Mouse (Mus musculus) MEL (cell line): ENCODE data around the gene Usp3. TPM values are rescaled to one million over a fixed set of nuclear protein-coding genes. Genes with fewer than 3 reads are reported as not detected.

Experiments used
- DNase-seq: peaks from one replicate; pipeline ENCODE4 v3.0.0; 2011; ENCODE audit warnings: low read depth, low spot score
- H3K27ac ChIP-seq: 2 replicates; pipeline ENCODE4 v1.5.1; 2012; ENCODE audit warnings: low read depth, mild to moderate bottlenecking, control low read depth, low read length, moderate library complexity; ENCODE audit not compliant: control insufficient read depth
- H3K27me3 ChIP-seq, 2 experiments: fragments of 150-350 bp in 1 of 2; sonication (generic) in 1 of 2; 2 replicates each; pipeline ENCODE4 v1.6.1; 2012; ENCODE audit warnings: low read length in 2 of 2, mild to moderate bottlenecking in 2 of 2, improper control_type of control experiment in 1 of 2, moderate library complexity in 1 of 2; ENCODE audit not compliant: insufficient read depth in 2 of 2, control insufficient read depth in 1 of 2
- H3K36me3 ChIP-seq, 2 experiments: 2 replicates each; pipeline ENCODE4 v1.6.1; 2012 to 2014; ENCODE audit warnings: low read length in 2 of 2, improper control_type of control experiment in 1 of 2, inconsistent platforms in 1 of 2, mild to moderate bottlenecking in 1 of 2; ENCODE audit not compliant: insufficient read depth in 2 of 2, control insufficient read depth in 1 of 2
- H3K4me1 ChIP-seq, 2 experiments: fragments of 150-350 bp in 1 of 2; sonication (generic) in 1 of 2; 2 replicates each; pipeline ENCODE4 v1.6.1; 2012; ENCODE audit warnings: low read length in 2 of 2, improper control_type of control experiment in 1 of 2, mild to moderate bottlenecking in 1 of 2; ENCODE audit not compliant: insufficient read depth in 2 of 2, control insufficient read depth in 1 of 2
- H3K4me3 ChIP-seq, 2 experiments: fragments of 150-350 bp in 1 of 2; sonication (generic) in 1 of 2; 2 replicates each; pipeline ENCODE4 v1.5.1; 2012; ENCODE audit warnings: low read depth in 2 of 2, low read length in 2 of 2, mild to moderate bottlenecking in 2 of 2, moderate library complexity in 2 of 2, control low read depth in 1 of 2, improper control_type of control experiment in 1 of 2; ENCODE audit not compliant: control insufficient read depth in 1 of 2, insufficient read depth in 1 of 2
- H3K79me2 ChIP-seq: 2 replicates; pipeline ENCODE4 v1.6.1; 2012; ENCODE audit warnings: mild to moderate bottlenecking, low read length, moderate library complexity; ENCODE audit not compliant: control insufficient read depth, poor library complexity, insufficient read depth
- H3K9ac ChIP-seq: 2 replicates; pipeline ENCODE4 v1.6.1; 2012; ENCODE audit warnings: low read depth, mild to moderate bottlenecking, control low read depth, low read length, moderate library complexity; ENCODE audit not compliant: control insufficient read depth, poor library complexity, severe bottlenecking
- H3K9me3 ChIP-seq: fragments of 150-350 bp; sonication (generic); replicated peaks from 2 replicates; pipeline ENCODE4 v1.6.1; 2012; ENCODE audit warnings: mild to moderate bottlenecking, low read length, improper control_type of control experiment, moderate library complexity; ENCODE audit not compliant: insufficient read depth
- CHD1 ChIP-seq: IDR thresholded peaks from 2 replicates; pipeline ENCODE4 v1.6.1; 2012; ENCODE audit warnings: low read depth, mild to moderate bottlenecking, inconsistent platforms, low read length, improper control_type of control experiment
- CHD2 ChIP-seq: IDR thresholded peaks from 2 replicates; pipeline ENCODE4 v1.6.1; 2011; ENCODE audit warnings: low read length, improper control_type of control experiment
- CTCF ChIP-seq, 3 experiments: IDR thresholded peaks in 2 of 3; conservative IDR thresholded peaks in 1 of 3; 2 replicates each; pipeline ENCODE4 v1.5.1; 2011 to 2012; ENCODE audit warnings: low read length in 3 of 3, low read depth in 2 of 3, mild to moderate bottlenecking in 2 of 3, improper control_type of control experiment in 1 of 3, inconsistent platforms in 1 of 3, mixed read lengths in 1 of 3, moderate library complexity in 1 of 3; ENCODE audit not compliant: control insufficient read depth in 1 of 3, insufficient read depth in 1 of 3, poor library complexity in 1 of 3, severe bottlenecking in 1 of 3
- E2F4 ChIP-seq: IDR thresholded peaks from 2 replicates; pipeline ENCODE4 v1.6.1; 2011; ENCODE audit warnings: low read depth, low read length, improper control_type of control experiment, borderline replicate concordance
- EP300 ChIP-seq, 2 experiments: IDR thresholded peaks; 2 replicates each; pipeline ENCODE4 v1.6.1; 2011; ENCODE audit warnings: improper control_type of control experiment in 2 of 2, low read length in 2 of 2, low read depth in 1 of 2, mild to moderate bottlenecking in 1 of 2
- ETS1 ChIP-seq: IDR thresholded peaks from 2 replicates; pipeline ENCODE4 v1.6.1; 2012; ENCODE audit warnings: low read depth, mild to moderate bottlenecking, inconsistent platforms, low read length, improper control_type of control experiment, moderate library complexity
- JUND ChIP-seq: IDR thresholded peaks from 2 replicates; pipeline ENCODE4 v1.6.1; 2011; ENCODE audit warnings: low read depth, mild to moderate bottlenecking, improper control_type of control experiment, low read length
- KAT2A ChIP-seq: conservative IDR thresholded peaks from 2 replicates; pipeline ENCODE4 v1.6.1; 2012; ENCODE audit warnings: low read depth, low read length, improper control_type of control experiment, inconsistent platforms
- MAX ChIP-seq: IDR thresholded peaks from 2 replicates; pipeline ENCODE4 v1.6.1; 2011; ENCODE audit warnings: low read length, improper control_type of control experiment
- MAZ ChIP-seq: IDR thresholded peaks from 2 replicates; pipeline ENCODE4 v1.6.1; 2012; ENCODE audit warnings: low read depth, mild to moderate bottlenecking, inconsistent platforms, low read length, improper control_type of control experiment
- MEF2A ChIP-seq: IDR thresholded peaks from 2 replicates; pipeline ENCODE4 v1.6.1; 2014; ENCODE audit warnings: low read depth, mild to moderate bottlenecking, inconsistent platforms, low read length, improper control_type of control experiment; ENCODE audit not compliant: poor library complexity, insufficient replicate concordance, severe bottlenecking; ENCODE audit errors: extremely low read depth
- NRF1 ChIP-seq: IDR thresholded peaks from 2 replicates; pipeline ENCODE4 v1.6.1; 2014; ENCODE audit warnings: low read depth, mild to moderate bottlenecking, inconsistent platforms, low read length, improper control_type of control experiment, moderate library complexity; ENCODE audit not compliant: poor library complexity, insufficient read depth, severe bottlenecking
- POLR2A ChIP-seq, 2 experiments: IDR thresholded peaks; 2 replicates each; pipeline ENCODE4 v1.6.1; 2011 to 2012; ENCODE audit warnings: low read length in 2 of 2, mild to moderate bottlenecking in 2 of 2, control low read depth in 1 of 2, improper control_type of control experiment in 1 of 2, low read depth in 1 of 2, moderate library complexity in 1 of 2; ENCODE audit not compliant: control insufficient read depth in 1 of 2, insufficient read depth in 1 of 2, poor library complexity in 1 of 2
- POLR2AphosphoS5 ChIP-seq: IDR thresholded peaks from 2 replicates; pipeline ENCODE4 v1.6.1; 2012; ENCODE audit warnings: low read depth, borderline replicate concordance, mild to moderate bottlenecking, inconsistent platforms, low read length, moderate library complexity, mixed read lengths
- SIN3A ChIP-seq: IDR thresholded peaks from 2 replicates; pipeline ENCODE4 v1.6.1; 2012; ENCODE audit warnings: low read length, improper control_type of control experiment, inconsistent platforms
- TAL1 ChIP-seq: IDR thresholded peaks from 2 replicates; pipeline ENCODE4 v1.6.1; 2012; ENCODE audit warnings: mild to moderate bottlenecking, inconsistent platforms, low read length, moderate library complexity, mixed read lengths
- TBP ChIP-seq: IDR thresholded peaks from 2 replicates; pipeline ENCODE4 v1.8.0; 2011; ENCODE audit warnings: low read depth, low read length, improper control_type of control experiment
- UBTF ChIP-seq: IDR thresholded peaks from 2 replicates; pipeline ENCODE4 v1.6.1; 2012; ENCODE audit warnings: low read depth, mild to moderate bottlenecking, inconsistent platforms, low read length, improper control_type of control experiment, moderate library complexity, borderline replicate concordance; ENCODE audit not compliant: insufficient read depth
- ZKSCAN1 ChIP-seq: IDR thresholded peaks from 2 replicates; pipeline ENCODE4 v1.6.1; 2012; ENCODE audit warnings: low read depth, mild to moderate bottlenecking, inconsistent platforms, low read length, improper control_type of control experiment, moderate library complexity
- polyA plus RNA-seq, 2 experiments: library from polyadenylated mRNA; stranded (reverse) in 1 of 2; unstranded in 1 of 2; fragments of >175 nt in 1 of 2; fragments of >200 nt in 1 of 2; gene quantifications; 2 replicates each; pipeline versions ENCODE4 v1.2.1 to v1.2.4; 2012; ENCODE audit warnings: low replicate concordance in 2 of 2, low read depth in 1 of 2; ENCODE audit not compliant: insufficient read length in 2 of 2, insufficient read depth in 1 of 2, missing spikeins in 1 of 2
- total RNA-seq: library from RNA; depleted of rRNA; stranded (reverse); fragments of 300-350 nt; gene quantifications from 2 replicates; pipeline ENCODE4 v1.2.3, GENCODE M21; 2012

Usp3 gene
- total and polyA plus RNA-seq, 3 experiments: 9.8 to 534 (median 22.0) TPM

- Histone ChIP-seq H3K27ac (no peak overlapping the region), H3K9me3 (no peaks in the 10 kb centered on the region), H3K27me3 (no peaks in the 10 kb centered on the region), H3K36me3 (no peaks in the 10 kb centered on the region; a peak in 1 of 4 replicates), H3K79me2 (no peaks in the 10 kb centered on the region), H3K9ac (no peak overlapping the region), H3K4me1 (no peaks in the 10 kb centered on the region), H3K4me3 (no peak overlapping the region)
- no peak for TF ChIP-seq CHD1
- TF ChIP-seq MEF2A: no peak
- TF ChIP-seq TAL1: no peak
- TF ChIP-seq ETS1: no peak
- no peak for TF ChIP-seq MAZ
- TF ChIP-seq E2F4: no peak
- TF ChIP-seq EP300 (IDR thresholded peaks at IDR 0.05; ENCODE audit: low read depth in 1 of 2, low read length in 2 of 2): no peak
- TF ChIP-seq UBTF: no peak
- no peak for TF ChIP-seq JUND
- TF ChIP-seq MAX: no peak
- TF ChIP-seq ZKSCAN1: no peak
- TF ChIP-seq SIN3A: no peak
- no peak for TF ChIP-seq POLR2A (IDR thresholded peaks at IDR 0.05; ENCODE audit: control insufficient read depth in 1 of 2, insufficient read depth in 1 of 2, low read depth in 1 of 2, low read length in 2 of 2, poor library complexity in 1 of 2)
- TF ChIP-seq NRF1: no peak
- no peak for TF ChIP-seq CTCF (IDR thresholded peaks at IDR 0.05 in 2 of 3, conservative IDR thresholded peaks at IDR 0.05 in 1 of 3; ENCODE audit: control insufficient read depth in 1 of 3, insufficient read depth in 1 of 3, low read depth in 2 of 3, low read length in 3 of 3, poor library complexity in 1 of 3, severe bottlenecking in 1 of 3)
- no peak for TF ChIP-seq CHD2
- no peak for TF ChIP-seq KAT2A
- no peak for DNase-seq
These were observed 74.0 kb downstream of the Usp3 start for GRCm38 (mm10) chr9:66518901-66519300.

GRCm38 (mm10) chr9:66518251-66518650 is 74.7 kb downstream of the Usp3 start:
- H3K4me1 ChIP-seq: no peaks in the 10 kb centered on the region

More at GRCm38 (mm10) chr9:66518251-66518650, 74.7 kb downstream of the Usp3 start:
- Histone ChIP-seq H3K9me3 (no peaks in the 10 kb centered on the region), H3K9ac (no peak overlapping the region), H3K79me2 (no peaks in the 10 kb centered on the region), H3K36me3 (no peaks in the 10 kb centered on the region; a peak in 1 of 4 replicates)
- TF ChIP-seq MEF2A (no peak), POLR2AphosphoS5 (no peak), TBP (no peak), NRF1 (no peak), CHD2 (no peak)
- TF ChIP-seq, all 39 proteins: peak for 0
- H3K27ac ChIP-seq: no peak overlapping the region
- no peak overlapping the region for H3K4me3 ChIP-seq
- no peaks in the 10 kb centered on the region for H3K27me3 ChIP-seq
- no peak for DNase-seq
